Mouse (Mus musculus) lung, postnatal 0 days (tissue): ENCODE results near the gene Nop56.

Source experiments
- CTCF ChIP-seq: IDR thresholded peaks from 2 replicates; pipeline ENCODE4 v1.5.1; 2016; ENCODE audit warnings: antibody characterized with exemption, mild to moderate bottlenecking
- EP300 ChIP-seq: IDR thresholded peaks from 2 replicates; pipeline ENCODE4 v1.6.1; 2016; ENCODE audit warnings: antibody characterized with exemption, mild to moderate bottlenecking, control low read depth

DNA sequence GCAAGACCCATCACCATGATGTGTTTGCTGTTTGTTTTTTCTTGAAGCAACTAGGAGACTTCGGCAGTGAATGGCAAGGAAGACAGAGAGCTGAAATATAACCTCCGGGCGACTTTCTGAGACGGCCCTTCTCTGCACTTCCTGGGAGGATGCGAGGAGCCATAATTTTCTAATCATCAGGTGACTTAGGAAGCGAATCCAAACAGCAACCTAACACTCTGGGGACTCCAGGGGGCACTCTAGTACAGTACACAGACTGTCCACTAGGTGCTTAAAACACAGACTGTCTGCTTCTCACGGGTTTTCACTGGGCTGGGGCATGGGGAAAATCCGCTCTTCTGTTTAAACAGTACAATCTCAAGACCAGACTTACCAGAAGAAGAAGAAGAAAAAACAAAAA lies 17.2 kb downstream of the Nop56 start:
- peak; percentile 95 for TF ChIP-seq CTCF
- TF ChIP-seq EP300, result no peak
